Mouse (Mus musculus) retina, embryonic 14.5 days (tissue): ENCODE results near the gene Smg9.

Experiments used
- DNase-seq: peaks from one replicate; pipeline ENCODE4 v3.0.0-alpha.2; 2015; ENCODE audit warnings: low spot score

The Smg9 gene

GRCm38 (mm10) chr7:24408186-24408585, 8.8 kb downstream of the Smg9 start:
- no peak for DNase-seq

DNA sequence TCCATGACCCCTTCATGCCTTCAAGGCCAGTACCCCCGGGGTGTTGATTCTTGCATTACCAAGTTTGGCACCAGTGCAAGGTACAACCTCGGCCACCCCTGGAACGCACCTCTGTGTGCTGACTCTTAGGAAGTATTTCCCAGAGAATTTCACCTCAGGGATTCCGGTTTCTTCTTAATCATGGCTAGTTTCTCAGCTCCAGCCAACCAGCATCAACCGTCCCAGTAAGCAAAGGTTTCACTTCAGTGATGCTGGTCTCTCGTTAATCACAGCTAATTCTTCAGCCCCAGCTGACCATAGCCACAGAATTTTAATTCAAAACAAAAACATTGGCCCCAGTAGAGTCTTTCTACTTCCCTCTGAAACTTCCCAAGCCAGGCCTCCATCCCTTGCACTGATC, 10.7 kb downstream of the Smg9 start:
- DNase-seq = no peak

GRCm38 (mm10) chr7:24410831-24411230, 11.4 kb downstream of the Smg9 start:
- DNase-seq = no peak

GRCm38 (mm10) chr7:24413630-24414029, 14.2 kb downstream of the Smg9 start:
- DNase-seq = no peak

GRCm38 (mm10) chr7:24415261-24415660, 15.8 kb downstream of the Smg9 start:
- DNase-seq = no peak

- DNase-seq = no peak
These were observed 20.2 kb downstream of the Smg9 start for GRCm38 (mm10) chr7:24419579-24419978.

- no peak for DNase-seq
These were observed 22.2 kb downstream of the Smg9 start for GRCm38 (mm10) chr7:24421648-24422047.

DNA sequence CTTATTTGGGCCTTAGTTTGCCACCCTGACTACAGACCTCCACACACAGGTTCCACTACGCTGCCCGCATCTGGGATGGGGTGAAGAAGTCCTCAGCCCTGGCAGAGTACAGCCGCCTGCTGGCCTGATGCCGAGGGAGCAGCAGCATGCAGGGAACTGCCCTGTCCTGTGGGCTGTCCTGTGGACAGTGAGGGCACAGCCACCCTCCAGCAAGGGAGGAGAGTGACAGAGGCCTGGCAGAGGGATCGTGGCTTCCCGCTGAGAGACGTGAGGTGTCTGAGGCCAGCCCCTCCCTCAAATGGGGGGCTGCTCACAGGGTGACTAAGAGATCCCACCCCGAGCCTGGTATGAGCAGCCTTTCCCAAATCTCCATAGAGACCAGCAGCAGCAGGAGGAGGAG, 22.8 kb downstream of the Smg9 start:
- DNase-seq = no peak

- no peak for DNase-seq
These were observed 23.8 kb downstream of the Smg9 start for GRCm38 (mm10) chr7:24423107-24423763.

DNA sequence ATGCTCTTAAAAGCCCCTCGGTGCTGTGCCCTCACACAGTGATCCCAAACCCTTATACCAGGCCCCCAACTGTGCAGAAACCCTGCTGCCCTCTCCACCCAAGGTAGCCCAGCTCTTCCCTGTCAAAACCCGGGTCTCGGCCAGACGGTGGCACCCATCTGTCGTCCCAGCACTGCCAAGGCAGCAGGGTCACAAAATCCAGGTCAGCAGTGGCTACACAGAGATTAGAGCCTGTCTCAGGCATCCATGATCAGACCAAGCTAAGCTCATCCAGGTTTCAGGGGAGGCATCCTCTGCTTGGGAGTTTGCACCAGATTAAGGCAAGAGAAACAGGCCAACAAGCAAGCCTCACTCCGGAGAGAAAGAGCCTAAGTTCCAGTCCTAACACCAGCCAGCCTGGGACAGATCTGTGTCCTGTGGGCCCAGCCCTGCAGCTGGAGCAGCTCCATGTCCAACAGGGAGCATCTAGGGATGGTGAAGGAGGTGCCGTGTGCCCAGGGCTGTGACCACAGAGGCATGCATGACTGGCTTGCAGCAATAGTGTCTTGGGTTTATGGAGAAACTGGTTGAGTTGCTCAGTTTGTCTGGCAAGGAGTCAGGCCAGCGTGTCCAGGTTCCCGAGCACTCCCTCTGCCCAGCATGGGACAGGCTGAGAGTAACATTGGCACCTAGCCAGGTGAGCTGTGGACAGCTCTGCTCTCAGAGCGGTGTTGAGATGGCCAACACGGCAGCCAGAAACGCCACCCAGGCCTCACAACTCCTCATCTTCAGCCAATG, 24.7 kb downstream of the Smg9 start:
- no peak for DNase-seq

DNA sequence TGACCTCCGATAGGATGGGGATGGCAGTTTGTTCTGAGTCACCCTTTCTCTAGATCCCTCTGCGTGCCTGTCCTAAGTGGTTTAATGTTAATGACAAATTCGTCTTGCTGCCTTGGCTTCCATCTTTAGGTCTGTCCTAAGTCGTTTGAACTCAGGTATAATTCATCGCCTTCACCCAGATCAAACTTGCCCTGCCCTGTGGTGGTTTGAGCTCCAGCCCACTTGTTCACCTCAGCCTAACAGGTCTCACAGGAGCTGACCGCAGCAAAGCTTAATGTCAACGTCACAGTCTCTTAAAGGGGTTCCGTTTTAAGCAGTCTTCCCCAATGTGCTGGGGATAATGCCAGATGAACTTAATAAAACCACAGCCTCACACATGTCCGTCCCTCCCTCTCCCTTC, 26.5 kb downstream of the Smg9 start:
- DNase-seq = no peak

- no peak for DNase-seq
These were observed 27.7 kb downstream of the Smg9 start for GRCm38 (mm10) chr7:24427168-24427567.

- no peak for DNase-seq
These were observed 29.3 kb downstream of the Smg9 start for GRCm38 (mm10) chr7:24428725-24429124.

DNA sequence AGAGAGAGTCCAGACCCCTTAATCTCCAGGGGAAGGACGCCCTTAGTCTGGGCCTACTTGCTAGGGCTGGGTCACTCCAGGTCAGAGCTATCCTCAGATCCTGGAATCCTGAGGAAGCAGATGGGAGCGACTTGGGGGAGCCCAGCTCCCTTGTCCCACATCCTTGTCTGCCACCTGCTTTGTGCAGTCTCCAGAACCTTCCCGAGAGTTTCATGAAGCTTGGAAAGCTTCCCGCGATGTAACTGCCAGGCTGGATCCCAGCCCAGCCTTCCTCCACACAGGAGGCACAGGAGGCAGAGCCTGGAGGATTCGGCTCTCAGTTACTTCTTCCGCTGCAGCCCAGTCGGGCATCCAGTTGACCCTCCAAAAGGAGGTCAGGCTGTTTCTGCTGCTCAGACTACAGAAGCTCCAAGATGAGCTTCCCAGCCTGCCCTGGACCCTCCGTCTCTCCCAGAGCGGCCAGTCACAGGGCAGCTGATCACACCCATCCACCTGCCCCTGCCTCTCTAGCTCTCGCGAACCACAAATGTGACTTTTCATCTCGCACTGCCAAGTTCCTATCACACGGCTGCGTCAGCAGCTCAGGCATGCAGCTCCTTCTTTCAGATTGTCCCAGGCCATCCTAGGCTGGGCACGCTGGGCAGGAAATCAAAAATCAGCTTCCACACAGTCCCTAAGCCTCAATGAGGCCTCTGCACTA, 30.1 kb downstream of the Smg9 start:
- DNase-seq = no peak

DNA sequence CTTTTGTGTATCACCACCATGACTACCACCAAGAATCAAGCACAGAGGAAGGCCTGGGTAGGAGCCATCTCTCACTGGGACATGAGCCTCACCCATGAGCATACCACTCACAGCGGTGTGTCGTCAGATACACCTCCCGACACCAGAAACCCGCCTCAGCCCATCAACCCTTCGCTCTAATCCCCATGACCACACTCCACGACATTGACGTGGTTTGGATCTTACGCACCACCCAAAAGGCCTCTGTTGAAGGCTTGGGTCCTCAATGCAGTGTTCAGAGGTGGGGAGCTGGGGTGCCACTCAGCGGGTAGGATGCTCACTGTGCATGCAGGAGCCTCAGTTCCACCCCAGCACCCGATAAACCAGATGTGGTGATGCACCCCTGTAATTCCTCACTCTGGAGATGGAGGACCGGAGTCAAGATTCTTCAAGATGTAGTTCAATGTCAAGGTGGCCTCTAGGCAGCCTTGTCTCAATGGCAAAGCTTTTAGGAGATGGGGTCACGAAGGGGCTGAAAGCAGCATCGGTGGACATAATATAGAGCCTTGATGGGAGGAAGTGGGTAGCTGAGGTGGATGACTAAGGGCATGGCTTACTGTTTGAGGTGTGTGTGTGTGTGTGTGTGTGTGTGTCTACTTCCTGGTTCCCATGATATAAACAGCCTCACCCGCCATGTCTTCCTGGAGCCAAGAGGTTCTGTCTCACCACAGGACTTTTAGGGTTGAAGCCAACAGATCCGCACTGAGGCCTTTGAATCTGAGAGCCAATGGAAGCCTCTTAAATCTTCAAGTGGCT, 31.3 kb downstream of the Smg9 start:
- DNase-seq = no peak

DNA sequence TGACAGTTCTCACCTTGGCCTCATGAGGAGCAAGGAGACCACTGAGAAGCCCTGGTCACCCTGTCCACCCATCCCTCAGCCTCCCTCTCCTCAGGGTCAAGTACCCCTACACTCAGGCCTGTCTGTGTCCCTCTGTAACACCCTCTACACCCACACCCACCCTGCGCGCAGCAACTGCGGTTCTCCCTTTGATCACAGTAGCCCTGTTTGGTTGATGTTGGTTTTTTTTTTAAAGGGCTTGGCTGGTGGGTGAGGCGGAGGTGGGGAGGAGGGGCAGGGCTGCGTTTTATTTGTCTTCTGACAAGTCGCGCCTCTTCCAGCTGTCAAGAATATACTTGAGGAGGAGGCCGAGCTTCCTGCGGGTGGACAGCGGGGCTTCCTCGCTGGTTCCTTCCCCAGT, 32.3 kb downstream of the Smg9 start:
- no peak for DNase-seq

GRCm38 (mm10) chr7:24435305-24435704, 35.9 kb downstream of the Smg9 start:
- no peak for DNase-seq

GRCm38 (mm10) chr7:24437981-24438380, 38.6 kb downstream of the Smg9 start:
- no peak for DNase-seq

- no peak for DNase-seq
These were observed 39.8 kb downstream of the Smg9 start for GRCm38 (mm10) chr7:24439191-24439590.

- no peak for DNase-seq
These were observed 40.5 kb downstream of the Smg9 start for GRCm38 (mm10) chr7:24439891-24440290.

GRCm38 (mm10) chr7:24441785-24442184, 42.4 kb downstream of the Smg9 start:
- DNase-seq = peak; percentile 70

GRCm38 (mm10) chr7:24442313-24442712, 42.9 kb downstream of the Smg9 start:
- no peak for DNase-seq
